Mouse (Mus musculus) testis, adult 2 months (tissue): ENCODE measurements around the gene Zfp628. TPM values are rescaled to one million over a fixed set of nuclear protein-coding genes. Genes with fewer than 3 reads are reported as not detected.

Experiments
- H3K27ac ChIP-seq: fragments of 200-500 bp; 2 replicates; pipeline ENCODE4 v1.5.1; 2012; ENCODE audit warnings: low read depth, low read length; ENCODE audit not compliant: control insufficient read depth, insufficient read depth
- H3K27me3 ChIP-seq: fragments of 200-500 bp; 2 replicates; pipeline ENCODE4 v1.6.1; 2012; ENCODE audit warnings: mild to moderate bottlenecking, low read length, moderate library complexity; ENCODE audit not compliant: control insufficient read depth, insufficient read depth
- H3K36me3 ChIP-seq: fragments of 200-500 bp; 2 replicates; pipeline ENCODE4 v1.6.1; 2012; ENCODE audit warnings: mild to moderate bottlenecking, low read length; ENCODE audit not compliant: control insufficient read depth, insufficient read depth
- H3K4me1 ChIP-seq: fragments of 200-500 bp; 2 replicates; pipeline ENCODE4 v1.6.1; 2012; ENCODE audit warnings: low read length; ENCODE audit not compliant: control insufficient read depth, insufficient read depth
- H3K4me3 ChIP-seq: fragments of 200-500 bp; 2 replicates; pipeline ENCODE4 v1.5.1; 2012; ENCODE audit warnings: low read depth, mild to moderate bottlenecking, low read length, moderate library complexity, mixed read lengths; ENCODE audit not compliant: control insufficient read depth
- CTCF ChIP-seq: fragments of 200-500 bp; IDR thresholded peaks from 2 replicates; pipeline ENCODE4 v1.5.1; 2012; ENCODE audit warnings: low read depth, mild to moderate bottlenecking, inconsistent platforms, low read length, moderate library complexity; ENCODE audit not compliant: control insufficient read depth, insufficient read depth, insufficient replicate concordance
- POLR2A ChIP-seq: fragments of 200-500 bp; IDR thresholded peaks from 2 replicates; pipeline ENCODE4 v1.6.1; 2012; ENCODE audit warnings: low read depth, mild to moderate bottlenecking, inconsistent platforms, low read length, moderate library complexity; ENCODE audit not compliant: control insufficient read depth
- polyA plus RNA-seq: library from polyadenylated mRNA; depleted of rRNA; stranded (reverse); fragments of >200 nt; gene quantifications from 2 replicates; pipeline ENCODE4 v1.2.3, GENCODE M21; 2012

Gene Zfp628
- polyA plus RNA-seq, 1 experiment: 8.8 TPM

DNA sequence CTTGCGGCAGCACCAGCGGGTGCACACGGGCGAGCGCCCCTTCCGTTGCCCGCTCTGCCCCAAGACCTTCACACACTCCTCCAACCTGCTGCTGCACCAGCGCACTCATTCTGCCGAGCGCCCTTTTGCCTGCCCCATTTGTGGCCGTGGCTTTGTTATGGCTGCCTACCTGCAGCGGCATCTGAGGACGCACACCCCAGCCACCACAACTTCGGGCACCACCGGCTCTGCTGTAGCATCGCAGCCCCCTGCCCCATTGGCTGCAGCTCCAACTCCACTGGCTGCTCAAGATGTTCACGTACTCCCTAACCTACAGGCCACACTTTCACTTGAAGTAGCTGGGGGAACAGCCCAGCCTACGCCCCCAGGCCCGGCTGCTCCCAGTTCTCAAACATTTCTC lies 5.5 kb downstream of the Zfp628 start:
- Histone ChIP-seq H3K27ac (no peak overlapping the region), H3K36me3 (no peaks in the 10 kb centered on the region), H3K4me1 (peaks cover 49% of the 10 kb centered on the region), H3K27me3 (no peaks in the 10 kb centered on the region), H3K4me3 (peak overlapping the region; percentile 14; the same call in 1 of the 2 replicates)
- TF ChIP-seq CTCF (no peak), POLR2A (no peak)

GRCm38 (mm10) chr7:4920976-4921823 lies 6.2 kb downstream of the Zfp628 start:
- Histone ChIP-seq H3K27ac (no peak overlapping the region), H3K4me3 (peak overlapping the region; percentile 65), H3K36me3 (no peaks in the 10 kb centered on the region), H3K27me3 (no peaks in the 10 kb centered on the region), H3K4me1 (peaks cover 46% of the 10 kb centered on the region)
- TF ChIP-seq CTCF (no peak), POLR2A (no peak)

DNA sequence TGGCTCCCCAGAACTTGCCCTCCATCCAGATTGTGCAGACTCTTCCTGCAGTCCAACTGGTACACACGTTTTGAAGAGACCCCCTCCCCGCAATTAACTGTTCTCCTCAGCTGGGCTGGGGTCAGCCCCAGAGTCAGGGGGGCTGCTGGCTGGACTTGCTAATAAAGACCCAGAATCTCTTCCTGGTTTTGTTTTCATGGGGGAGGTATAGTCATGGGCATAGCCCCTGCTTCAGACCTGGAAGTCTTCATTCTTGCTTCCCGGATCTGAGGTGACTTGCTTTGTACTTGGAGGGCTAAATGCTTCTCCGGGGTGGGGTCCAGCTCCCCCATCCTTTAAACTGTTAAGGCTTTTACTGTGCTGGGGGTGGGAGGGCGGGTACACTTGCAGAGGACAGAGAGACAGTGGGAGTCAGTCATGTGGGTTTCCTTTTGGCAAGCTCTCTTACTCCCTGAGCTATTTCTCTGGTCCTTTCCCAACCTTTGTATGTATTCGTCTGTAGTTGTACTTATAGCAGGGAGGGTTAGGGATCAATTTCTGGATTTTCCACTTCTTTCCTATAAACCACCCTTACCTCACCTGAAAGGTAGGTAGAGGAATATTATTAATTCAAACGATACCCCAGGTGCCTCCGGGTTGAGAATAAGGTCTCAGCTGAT lies 6.9 kb downstream of the Zfp628 start, which contains the start of gene Nat14:
TSS of gene Nat14 (plus strand) at position 205 of the 659 bp plus-strand sequence.
- H3K27ac ChIP-seq: peak within 1 kb of the TSS; percentile 94
- H3K27me3 ChIP-seq: no peaks in the 10 kb centered on the region
- peak within 1 kb of the TSS; percentile 94 for H3K4me3 ChIP-seq
- no peak for TF ChIP-seq CTCF
- TF ChIP-seq POLR2A: no peak
- H3K4me1 ChIP-seq: peaks cover 46% of the 10 kb centered on the region
- H3K36me3 ChIP-seq: no peaks in the 10 kb centered on the region

- peak overlapping the region; percentile 94 for H3K27ac ChIP-seq
- TF ChIP-seq CTCF: no peak
- no peaks in the 10 kb centered on the region for H3K27me3 ChIP-seq
- H3K36me3 ChIP-seq: no peaks in the 10 kb centered on the region
- H3K4me3 ChIP-seq: peak overlapping the region; percentile 94
- H3K4me1 ChIP-seq: peaks cover 46% of the 10 kb centered on the region
Measured at GRCm38 (mm10) chr7:4922508-4922907, 7.5 kb downstream of the Zfp628 start.

GRCm38 (mm10) chr7:4922931-4923565 lies 8.0 kb downstream of the Zfp628 start:
- no peaks in the 10 kb centered on the region for H3K36me3 ChIP-seq
- peak overlapping the region; percentile 94 for H3K4me3 ChIP-seq
- peaks cover 46% of the 10 kb centered on the region for H3K4me1 ChIP-seq
- no peaks in the 10 kb centered on the region for H3K27me3 ChIP-seq
- TF ChIP-seq CTCF (no peak), POLR2A (no peak)
- H3K27ac ChIP-seq: peak overlapping the region; percentile 59

GRCm38 (mm10) chr7:4923586-4924364 lies 8.8 kb downstream of the Zfp628 start:
- TF ChIP-seq POLR2A (0 out of 2 replicates have a peak, but pooled peaks have one; percentile 10), CTCF (peak; percentile 25; the same call in 1 of the 2 replicates)
- Histone ChIP-seq H3K4me3 (peak overlapping the region; percentile 94), H3K4me1 (peaks cover 46% of the 10 kb centered on the region), H3K36me3 (no peaks in the 10 kb centered on the region), H3K27ac (peak overlapping the region; percentile 59), H3K27me3 (no peaks in the 10 kb centered on the region)
